Mouse (Mus musculus) Patski (cell line): Measurements from ENCODE around the gene Rbak. TPM values are rescaled to one million over a fixed set of nuclear protein-coding genes. Genes with fewer than 3 reads are reported as not detected.

Experiments used
- ATAC-seq: fragments of 100-300 bp; one replicate; pipeline ENCODE4 v1.8.0; 2021
- CTCF ChIA-PET: fragments of 350-600 bp; sonication (Branson Sonifier 250); formaldehyde crosslinking; loops from one replicate; lab custom pipeline; 2022; ENCODE audit warnings: inconsistent platforms; lab: Charles Lee
- POLR2A ChIA-PET: fragments of 350-600 bp; sonication (Branson Sonifier 250); formaldehyde crosslinking; loops from one replicate; lab custom pipeline; 2022; ENCODE audit warnings: antibody characterized with exemption, inconsistent platforms; lab: Charles Lee
- DNase-seq: peaks from one replicate; pipeline ENCODE4 v3.0.0-alpha.2; 2011; ENCODE audit warnings: low read depth, low spot score
- H3K27me3 ChIP-seq: fragments of 371-371 bp; one replicate; pipeline ENCODE4 v1.5.1; 2021
- CTCF ChIP-seq: fragments of 100-300 bp; IDR thresholded peaks from one replicate; pipeline ENCODE4 v1.5.1; 2021
- in situ Hi-C: fragments of 300-500 bp; cut with MboI; formaldehyde crosslinking; loops from 3 replicates; pipeline ENCODE4 v1.11.1; 2018; ENCODE audit warnings: low pct_unique_long_range_greater_than_20kb, mixed read lengths
- polyA plus RNA-seq: library from polyadenylated mRNA; unstranded; gene quantifications from one replicate; pipeline ENCODE4 v1.2.3, GENCODE M21; 2021

Rbak gene
- polyA plus RNA-seq, 1 experiment from 2014 or later, result 13.5 TPM

GRCm38 (mm10) chr5:143122673-143123072 lies 57.9 kb downstream of the Rbak start:
- DNase-seq (no peak), ATAC-seq (no peak)
- ChIA-PET POLR2A (no interaction called here), CTCF (no interaction called here)
- H3K27me3 ChIP-seq, result no peaks in the 10 kb centered on the region
- TF ChIP-seq CTCF, result no peak
- in situ Hi-C loops, result no loop called here

Other genes with a start within 250 kb of the Rbak start
- 246 TPM for gene Fscn1, start 220.4 kb downstream of the Rbak start, polyA plus RNA-seq
- gene Rnf216, start 67.8 kb downstream of the Rbak start, polyA plus RNA-seq, result 48.0 TPM
- gene Olfr718-ps1, start 33.2 kb downstream of the Rbak start, polyA plus RNA-seq, result 0.01 TPM
- not detected for gene Spdye4b, start 242 bp upstream of the Rbak start, polyA plus RNA-seq
- not detected for gene Spdye4a, start 46.1 kb upstream of the Rbak start, polyA plus RNA-seq
- gene Zfp12, start 54.4 kb upstream of the Rbak start, polyA plus RNA-seq, result 20.9 TPM
- 13.2 TPM for gene Zfp316, start 89.2 kb upstream of the Rbak start, polyA plus RNA-seq
- not detected for gene Zfp853, start 112.8 kb upstream of the Rbak start, polyA plus RNA-seq
- 35.1 TPM for gene E130309D02Rik, start 134.6 kb upstream of the Rbak start, polyA plus RNA-seq
- 54.0 TPM for gene Zdhhc4, start 148.5 kb upstream of the Rbak start, polyA plus RNA-seq
- 0.03 TPM for gene Grid2ip, start 176.6 kb upstream of the Rbak start, polyA plus RNA-seq
- gene Kdelr2, start 223.1 kb upstream of the Rbak start, polyA plus RNA-seq, result 117 TPM